Mouse (Mus musculus) erythroblast, embryonic 14.5 days (primary cell): Measurements from ENCODE around the gene Syk. TPM values are rescaled to one million over a fixed set of nuclear protein-coding genes. Genes with fewer than 3 reads are reported as not detected.

Experiments
- H3K27me3 ChIP-seq: 2 replicates; pipeline ENCODE4 v1.6.1; 2012; ENCODE audit warnings: inconsistent platforms; ENCODE audit not compliant: control insufficient read depth
- H3K36me3 ChIP-seq: 2 replicates; pipeline ENCODE4 v1.6.1; 2012; ENCODE audit warnings: mild to moderate bottlenecking, inconsistent platforms; ENCODE audit not compliant: control insufficient read depth
- H3K4me1 ChIP-seq: 2 replicates; pipeline ENCODE4 v1.6.1; 2012; ENCODE audit warnings: inconsistent platforms; ENCODE audit not compliant: control insufficient read depth
- H3K4me3 ChIP-seq: replicated peaks from 2 replicates; pipeline ENCODE3; 2012; ENCODE audit warnings: moderate library complexity, mild to moderate bottlenecking, inconsistent platforms
- H3K9me3 ChIP-seq: 2 replicates; pipeline ENCODE4 v1.6.1; 2012; ENCODE audit warnings: low read length, inconsistent platforms, mixed read lengths; ENCODE audit not compliant: control insufficient read depth
- GATA1 ChIP-seq: IDR thresholded peaks from 2 replicates; pipeline ENCODE4 v1.6.1; 2012; ENCODE audit warnings: low read length, inconsistent platforms, mixed read lengths
- TAL1 ChIP-seq: IDR thresholded peaks from 3 replicates; pipeline ENCODE4 v1.6.1; 2012; ENCODE audit warnings: low read length, inconsistent platforms, mixed read lengths
- polyA plus RNA-seq: library from polyadenylated mRNA; stranded (reverse); fragments of >175 nt; gene quantifications from 2 replicates; pipeline ENCODE4 v1.2.3, GENCODE M21; 2012

Syk gene
- polyA plus RNA-seq, 1 experiment: 0.13 TPM

DNA sequence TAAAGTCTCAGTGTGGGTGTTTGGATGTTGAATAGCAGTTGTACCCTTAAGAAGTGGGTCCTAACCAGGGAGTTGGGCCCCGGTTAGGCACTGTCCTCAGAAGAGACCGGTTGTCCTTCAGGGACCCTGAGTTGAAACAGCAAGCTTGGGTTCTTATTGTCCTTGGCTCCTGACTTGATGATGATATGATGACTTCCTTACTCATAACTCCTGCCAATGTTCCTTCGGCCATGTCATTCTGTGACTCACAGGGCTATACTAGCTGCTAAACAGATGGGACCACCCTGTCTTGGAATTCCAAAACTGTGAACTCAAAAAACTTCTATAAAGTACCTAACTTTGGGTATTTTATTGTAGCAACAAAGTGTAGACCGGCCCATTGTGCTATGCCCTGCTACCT lies 4.8 kb downstream of the Syk start:
- no peaks in the 10 kb centered on the region for H3K9me3 ChIP-seq
- peaks cover 11% of the 10 kb centered on the region for H3K4me1 ChIP-seq
- peaks cover 20% of the 10 kb centered on the region for H3K27me3 ChIP-seq
- H3K4me3 ChIP-seq: no peak overlapping the region
- no peaks in the 10 kb centered on the region for H3K36me3 ChIP-seq
- TF ChIP-seq TAL1 (no peak), GATA1 (no peak)

DNA sequence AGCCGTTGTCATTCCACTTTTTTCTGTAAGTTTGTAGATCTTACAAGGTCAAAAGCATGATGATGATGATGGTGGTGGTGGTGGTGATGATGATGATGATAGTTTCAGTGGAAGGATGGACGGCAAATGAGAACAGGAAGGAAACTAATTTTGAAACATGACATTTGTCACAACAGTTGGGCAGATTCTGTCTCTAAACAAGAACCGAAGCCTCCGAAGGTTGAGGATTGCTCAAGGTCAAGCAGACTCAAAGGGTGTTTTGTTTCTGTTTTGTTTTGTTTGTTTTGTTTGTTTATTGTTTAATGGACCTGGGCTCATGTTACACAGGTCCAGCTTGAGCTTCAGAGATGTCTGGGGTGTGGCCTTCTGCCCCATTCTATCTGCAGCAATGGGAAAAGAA lies 6.1 kb downstream of the Syk start:
- Histone ChIP-seq H3K4me1 (peaks cover 3% of the 10 kb centered on the region), H3K27me3 (peaks cover 9% of the 10 kb centered on the region), H3K9me3 (peaks cover 4% of the 10 kb centered on the region; the same call in 1 of the 2 replicates), H3K36me3 (no peaks in the 10 kb centered on the region), H3K4me3 (no peak overlapping the region)
- TF ChIP-seq TAL1 (no peak), GATA1 (no peak)

GRCm38 (mm10) chr13:52591831-52592230 lies 8.9 kb downstream of the Syk start:
- Histone ChIP-seq H3K27me3 (no peaks in the 10 kb centered on the region), H3K4me3 (no peak overlapping the region), H3K36me3 (no peaks in the 10 kb centered on the region), H3K9me3 (peaks cover 4% of the 10 kb centered on the region; the same call in 1 of the 2 replicates), H3K4me1 (no peaks in the 10 kb centered on the region)
- TF ChIP-seq GATA1 (no peak), TAL1 (no peak)

DNA sequence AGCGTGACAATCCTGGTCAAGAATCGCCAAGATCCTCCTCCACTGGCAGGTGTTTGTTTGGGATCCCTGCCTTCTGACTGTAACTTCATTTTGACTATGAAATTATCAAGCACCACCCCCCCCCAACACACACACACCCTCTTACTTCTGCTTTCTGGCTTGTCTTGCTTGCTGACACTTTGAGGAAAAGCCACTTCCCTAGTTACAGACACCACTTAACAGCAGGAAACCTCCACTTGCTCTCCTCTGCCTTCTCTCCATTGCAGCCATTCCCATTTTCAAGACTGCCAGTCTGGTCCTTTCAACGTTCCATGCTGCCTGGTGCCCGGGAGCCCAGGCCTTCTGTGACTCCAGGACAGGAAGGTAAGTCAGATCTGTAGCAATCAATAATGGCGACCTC lies 13.7 kb downstream of the Syk start:
- TF ChIP-seq TAL1: no peak
- no peak for TF ChIP-seq GATA1
- H3K4me3 ChIP-seq: no peak overlapping the region
- no peaks in the 10 kb centered on the region for H3K27me3 ChIP-seq
- peaks cover 4% of the 10 kb centered on the region; the same call in 1 of the 2 replicates for H3K9me3 ChIP-seq
- H3K36me3 ChIP-seq: no peaks in the 10 kb centered on the region
- no peaks in the 10 kb centered on the region for H3K4me1 ChIP-seq

GRCm38 (mm10) chr13:52597092-52597678 lies 14.2 kb downstream of the Syk start:
- Histone ChIP-seq H3K4me1 (no peaks in the 10 kb centered on the region), H3K9me3 (peaks cover 4% of the 10 kb centered on the region; the same call in 1 of the 2 replicates), H3K4me3 (no peak overlapping the region), H3K27me3 (no peaks in the 10 kb centered on the region), H3K36me3 (no peaks in the 10 kb centered on the region)
- TF ChIP-seq TAL1 (no peak), GATA1 (no peak)

GRCm38 (mm10) chr13:52598233-52598632 lies 15.3 kb downstream of the Syk start:
- Histone ChIP-seq H3K9me3 (peaks cover 4% of the 10 kb centered on the region; the same call in 1 of the 2 replicates), H3K36me3 (no peaks in the 10 kb centered on the region), H3K4me1 (no peaks in the 10 kb centered on the region), H3K4me3 (no peak overlapping the region), H3K27me3 (no peaks in the 10 kb centered on the region)
- TF ChIP-seq GATA1 (no peak), TAL1 (no peak)

DNA sequence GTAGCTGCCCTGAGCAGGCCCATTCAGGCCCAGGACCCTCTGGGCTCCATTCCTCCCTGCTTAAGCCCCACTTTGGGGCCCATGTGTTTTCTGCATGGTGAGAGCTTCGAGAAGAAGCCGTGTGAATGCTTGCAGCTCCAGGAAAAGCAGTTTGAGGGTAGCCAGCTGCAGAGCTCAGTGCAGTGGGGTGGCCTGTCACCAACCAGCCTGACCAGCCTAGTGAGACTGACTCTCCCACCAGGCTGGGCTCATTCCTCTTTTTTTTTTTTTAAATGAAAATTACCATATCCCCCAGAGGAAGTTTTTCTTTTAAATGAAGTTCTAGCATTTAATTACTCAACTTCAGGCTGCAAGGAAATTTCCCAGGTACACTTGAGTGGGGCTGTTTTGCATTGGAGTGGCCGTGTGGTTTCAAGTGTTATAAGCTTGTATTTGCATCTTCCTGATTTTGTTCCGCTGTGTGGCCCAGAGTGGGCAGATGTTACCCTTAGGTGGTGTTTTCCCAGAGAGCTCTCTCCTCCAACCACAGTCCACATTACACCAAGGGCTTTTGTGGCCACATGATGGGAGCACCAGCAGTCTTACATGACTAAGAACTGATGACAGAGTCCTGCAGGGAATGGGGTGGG lies 17.2 kb downstream of the Syk start:
- TF ChIP-seq GATA1 (no peak), TAL1 (no peak)
- Histone ChIP-seq H3K27me3 (no peaks in the 10 kb centered on the region), H3K36me3 (no peaks in the 10 kb centered on the region), H3K4me3 (no peak overlapping the region), H3K9me3 (no peaks in the 10 kb centered on the region), H3K4me1 (no peaks in the 10 kb centered on the region)

- Histone ChIP-seq H3K9me3 (no peaks in the 10 kb centered on the region), H3K27me3 (no peaks in the 10 kb centered on the region), H3K36me3 (no peaks in the 10 kb centered on the region), H3K4me1 (no peaks in the 10 kb centered on the region), H3K4me3 (no peak overlapping the region)
- TF ChIP-seq GATA1 (no peak), TAL1 (no peak)
These were observed 19.8 kb downstream of the Syk start for GRCm38 (mm10) chr13:52602752-52603151.

- H3K36me3 ChIP-seq: no peaks in the 10 kb centered on the region
- H3K4me3 ChIP-seq: no peak overlapping the region
- no peaks in the 10 kb centered on the region for H3K9me3 ChIP-seq
- H3K27me3 ChIP-seq: no peaks in the 10 kb centered on the region
- TF ChIP-seq GATA1: no peak
- TF ChIP-seq TAL1: no peak
- no peaks in the 10 kb centered on the region for H3K4me1 ChIP-seq
These were observed 20.9 kb downstream of the Syk start for GRCm38 (mm10) chr13:52603704-52604349.
